Mouse (Mus musculus): Measurements from ENCODE around the gene Hoxc11.

Gene Hoxc11

DNA sequence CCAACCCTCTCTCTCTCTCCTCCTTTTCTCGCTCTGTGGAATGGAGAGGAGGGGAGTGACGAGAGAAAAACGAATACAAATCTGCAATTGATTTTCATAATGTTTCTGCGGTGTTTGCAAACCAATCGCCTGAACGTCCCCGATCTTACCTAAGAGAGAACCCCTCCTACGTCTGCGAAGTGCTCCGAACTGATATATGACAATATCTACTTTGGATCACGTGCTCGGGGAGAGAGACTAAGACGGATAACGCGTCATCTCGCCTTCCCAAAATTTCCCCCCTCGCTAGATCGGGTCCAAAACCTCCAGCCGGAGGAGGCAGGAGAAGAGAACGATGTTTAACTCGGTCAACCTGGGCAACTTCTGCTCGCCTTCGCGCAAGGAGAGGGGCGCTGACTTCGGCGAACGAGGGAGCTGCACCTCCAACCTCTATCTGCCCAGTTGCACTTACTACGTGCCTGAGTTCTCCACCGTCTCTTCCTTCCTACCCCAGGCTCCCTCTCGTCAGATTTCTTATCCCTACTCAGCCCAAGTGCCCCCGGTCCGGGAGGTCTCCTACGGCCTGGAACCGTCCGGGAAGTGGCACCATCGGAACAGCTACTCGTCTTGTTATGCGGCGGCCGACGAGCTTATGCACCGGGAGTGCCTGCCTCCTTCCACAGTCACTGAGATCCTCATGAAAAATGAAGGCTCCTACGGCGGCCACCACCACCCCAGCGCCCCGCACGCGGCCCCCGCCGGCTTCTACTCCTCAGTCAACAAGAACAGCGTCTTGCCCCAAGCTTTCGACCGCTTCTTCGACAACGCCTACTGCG, at the start of gene Hoxc11:
Gene Hoxc11 (plus strand): TSS at position 236 of the 815 bp plus-strand sequence.
- DNase-seq (ENCODE audit: low spot score in 2 of 2): no peak

DNA sequence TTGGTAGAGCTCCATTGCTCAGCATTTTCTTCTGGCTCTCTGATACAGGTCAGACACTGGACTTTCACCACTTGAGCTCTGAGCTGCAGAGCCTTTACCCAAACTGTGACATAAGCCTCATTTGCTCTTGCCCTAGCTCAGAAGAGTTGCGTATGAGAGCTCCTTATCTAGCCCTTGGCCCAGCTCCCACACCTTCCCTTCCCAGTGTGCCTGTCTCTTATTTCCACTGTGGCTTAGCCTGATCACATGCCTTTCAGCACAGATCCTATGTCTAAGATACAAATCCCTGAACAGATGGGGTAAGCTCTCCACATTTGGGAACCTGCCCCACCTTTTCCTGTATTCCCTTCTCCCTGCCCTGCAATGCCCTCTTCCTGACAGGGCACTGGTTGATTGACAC, 49.3 kb upstream of the Hoxc11 start:
- DNase-seq (ENCODE audit: low spot score in 2 of 2): no peak

DNA sequence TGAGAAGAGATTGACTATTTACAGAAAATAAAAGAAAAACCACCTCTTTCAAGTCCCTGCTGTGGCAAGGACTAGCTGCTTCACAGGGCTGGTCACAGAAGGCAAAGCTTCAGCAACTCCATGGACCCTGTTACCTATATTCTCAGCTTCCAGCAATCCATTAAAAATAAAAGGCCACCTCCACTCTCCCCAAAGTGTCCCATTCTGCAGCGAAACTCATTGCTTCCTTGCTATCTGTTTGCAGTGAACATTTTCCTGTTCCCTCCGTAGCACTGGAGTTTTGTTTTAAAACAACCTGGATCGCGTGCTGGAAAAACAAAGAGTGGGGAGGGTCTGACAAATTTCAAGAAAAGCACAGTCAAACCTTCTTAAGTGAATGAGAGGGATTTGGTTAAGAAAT, 44.7 kb upstream of the Hoxc11 start:
- no peak for DNase-seq (ENCODE audit: low spot score in 2 of 2)

DNA sequence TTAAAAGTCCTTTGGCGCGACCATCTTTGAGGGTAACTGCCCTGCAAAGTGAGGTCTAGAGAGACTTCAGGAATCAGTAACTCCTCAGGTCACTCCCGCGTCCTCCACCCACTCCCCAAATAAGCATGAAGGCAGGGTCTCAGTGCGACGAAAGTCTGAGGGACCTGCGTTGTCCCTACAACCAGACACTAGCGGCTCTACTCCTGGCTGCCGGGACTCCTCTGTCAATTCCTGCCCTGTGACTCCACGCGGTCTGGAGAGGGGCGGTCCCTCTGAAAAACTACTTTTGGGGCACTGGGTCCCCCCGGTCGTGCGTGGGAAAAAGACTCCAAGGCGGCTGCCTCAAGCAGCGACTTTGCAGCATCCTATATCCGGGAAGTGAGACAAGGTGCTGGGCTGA, 44.2 kb upstream of the Hoxc11 start:
- DNase-seq (ENCODE audit: low spot score in 2 of 2): no peak

DNA sequence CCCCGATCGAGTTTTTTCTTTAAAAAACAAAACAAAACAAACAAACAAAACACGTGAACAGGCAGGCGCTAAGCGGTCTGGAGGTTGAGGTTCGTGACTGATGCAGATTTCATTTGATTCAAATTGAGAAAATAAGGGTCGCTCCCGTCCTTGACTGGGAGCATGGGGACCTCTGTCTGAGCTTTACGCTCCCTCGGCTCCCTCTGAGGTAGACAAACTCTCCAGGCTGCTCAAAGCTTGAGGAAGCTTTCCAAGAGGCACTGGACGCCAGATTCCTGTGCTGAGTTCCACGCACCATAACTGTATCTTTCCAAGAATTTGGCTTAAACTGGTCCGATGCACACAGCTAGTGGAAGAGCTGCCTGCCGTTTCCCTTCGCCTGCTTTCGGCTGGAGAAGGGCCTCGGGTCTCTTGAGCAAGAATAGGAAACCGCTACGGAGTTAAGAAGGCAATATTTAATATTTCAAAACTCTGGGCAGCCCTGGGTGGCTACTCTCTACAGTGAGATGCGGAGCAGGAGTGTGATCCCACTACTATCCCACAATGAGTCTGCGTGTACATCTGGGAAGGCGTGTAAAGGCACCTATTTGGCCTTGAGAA, 43.6 kb upstream of the Hoxc11 start:
- DNase-seq (ENCODE audit: low spot score in 2 of 2): no peak

DNA sequence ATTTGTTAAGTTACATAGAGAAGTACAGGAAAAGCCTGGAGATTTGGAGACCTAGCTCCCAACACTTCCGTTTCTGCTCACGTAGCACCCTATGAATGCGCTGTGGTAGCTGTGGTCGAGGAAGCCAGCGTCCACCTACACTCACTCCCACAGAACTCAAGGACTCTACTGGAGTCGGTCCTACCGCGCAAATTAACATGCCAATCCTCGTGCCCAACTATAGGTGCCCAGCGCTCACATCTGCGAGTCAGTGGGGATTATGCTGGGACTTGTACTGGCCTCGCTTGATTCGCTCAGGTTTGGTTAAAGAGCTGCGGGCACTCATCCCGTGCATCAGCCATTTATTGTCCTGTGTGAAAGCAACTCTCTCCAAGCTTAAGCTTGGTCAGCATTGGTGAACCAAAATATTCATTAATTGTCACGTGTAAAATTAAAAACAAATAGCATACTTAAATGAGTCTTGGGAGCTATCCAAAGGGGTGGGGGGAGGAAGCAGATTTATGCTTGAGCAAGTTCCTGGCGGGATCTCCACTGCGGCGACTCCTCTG, 41.1 kb upstream of the Hoxc11 start:
- DNase-seq (ENCODE audit: low spot score in 2 of 2): no peak

DNA sequence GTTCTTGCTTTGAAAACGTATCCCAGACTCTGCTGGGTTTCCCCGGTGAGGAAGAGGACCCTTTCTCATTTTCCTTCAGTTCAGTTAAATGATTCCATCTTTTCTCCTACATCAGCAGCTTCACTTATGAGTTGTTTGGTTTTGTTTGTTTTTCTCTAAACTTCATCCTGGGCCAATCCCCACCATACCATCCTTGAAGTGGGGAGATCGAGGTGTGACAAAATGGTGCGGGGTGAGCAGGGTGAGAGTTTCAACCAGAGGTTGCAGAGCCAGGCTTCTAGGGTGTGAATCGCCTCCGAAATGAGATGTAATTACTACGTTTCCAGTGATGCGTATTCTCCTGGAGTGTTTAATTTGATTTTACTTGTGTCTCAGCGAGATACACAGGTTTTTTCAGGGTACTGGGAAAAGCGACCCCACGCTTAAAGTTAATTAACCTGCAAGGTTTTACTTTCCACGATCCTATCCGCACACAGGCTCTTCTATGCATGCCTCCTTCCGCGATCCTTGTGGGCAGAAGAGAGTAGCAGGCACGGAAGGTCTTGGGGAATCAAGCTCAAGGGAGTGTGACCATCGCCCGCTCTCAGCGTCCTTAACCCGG, 36.2 kb upstream of the Hoxc11 start:
- no peak for DNase-seq (ENCODE audit: low spot score in 2 of 2)

DNA sequence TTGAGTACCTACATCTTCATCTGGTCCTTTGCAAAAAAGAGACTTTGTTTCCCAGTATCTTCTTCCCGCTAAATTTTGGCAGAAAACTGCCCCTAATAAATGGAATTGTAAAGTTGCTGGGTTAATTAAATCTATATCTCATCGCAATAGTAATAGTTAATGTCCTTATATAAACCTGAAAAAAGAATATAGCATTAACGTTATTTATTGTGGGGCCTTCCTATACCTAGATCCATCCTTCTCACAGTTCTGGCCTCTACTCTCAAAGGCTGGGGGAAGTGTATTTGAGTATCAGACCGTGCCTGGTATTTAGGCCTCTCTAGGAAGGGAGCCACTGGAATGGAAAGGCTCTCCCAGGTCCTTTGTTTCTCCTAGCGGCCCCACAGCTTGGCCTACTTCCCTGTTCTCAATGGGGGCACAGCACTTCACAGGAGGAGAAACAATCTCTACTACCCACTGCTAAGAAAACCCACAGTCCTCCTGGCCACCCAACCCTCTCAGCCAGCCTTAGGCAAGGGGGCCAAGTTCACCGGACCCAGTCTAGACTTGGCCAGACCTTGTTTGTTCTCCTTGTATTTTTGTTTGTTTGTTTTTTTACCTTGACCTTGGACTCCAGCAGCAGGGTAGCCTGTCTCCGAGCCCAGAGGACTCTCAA, 35.5 kb upstream of the Hoxc11 start:
- DNase-seq (ENCODE audit: low spot score in 2 of 2): no peak

DNA sequence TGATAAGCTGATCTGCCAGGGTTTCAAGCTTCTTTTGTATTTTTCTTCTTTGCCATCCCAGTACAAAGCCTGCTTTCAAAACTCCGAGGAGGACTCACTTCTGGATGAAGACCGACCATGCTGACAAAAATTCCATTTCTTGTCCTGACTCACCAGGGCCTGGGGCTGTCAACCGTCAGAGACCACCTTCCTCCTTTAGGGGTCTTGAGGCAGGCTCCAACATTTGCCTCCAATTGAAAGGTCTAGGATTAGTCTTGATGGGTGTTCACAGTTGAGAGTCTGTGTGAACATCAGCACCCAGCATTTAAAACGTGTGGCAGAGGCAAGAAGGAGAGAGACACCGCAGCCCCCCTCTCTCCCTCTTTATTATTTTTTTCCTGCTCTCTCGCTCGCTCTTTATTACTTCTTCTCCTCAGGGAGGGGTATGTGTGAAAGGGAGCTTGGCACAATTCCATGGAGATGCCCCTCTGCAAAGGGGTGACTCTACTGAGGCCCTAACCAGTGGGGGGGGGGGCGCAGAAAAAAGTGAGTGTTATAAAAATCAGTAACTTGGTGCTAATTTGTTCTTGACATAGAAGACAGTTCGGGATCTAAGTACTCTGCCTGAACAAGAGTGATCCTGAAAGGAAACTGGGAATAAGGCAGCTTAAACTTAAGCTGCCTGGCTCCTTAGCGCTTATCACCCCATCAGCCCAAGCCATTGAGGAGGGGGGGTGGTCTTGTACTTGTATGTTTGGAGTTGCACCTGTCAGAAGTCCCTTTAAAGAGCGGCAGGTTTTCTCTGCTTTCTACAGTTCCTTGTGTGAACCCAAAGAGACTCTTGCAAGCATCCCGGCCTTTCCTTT, 34.7 kb upstream of the Hoxc11 start:
- no peak for DNase-seq (ENCODE audit: low spot score in 2 of 2)

DNA sequence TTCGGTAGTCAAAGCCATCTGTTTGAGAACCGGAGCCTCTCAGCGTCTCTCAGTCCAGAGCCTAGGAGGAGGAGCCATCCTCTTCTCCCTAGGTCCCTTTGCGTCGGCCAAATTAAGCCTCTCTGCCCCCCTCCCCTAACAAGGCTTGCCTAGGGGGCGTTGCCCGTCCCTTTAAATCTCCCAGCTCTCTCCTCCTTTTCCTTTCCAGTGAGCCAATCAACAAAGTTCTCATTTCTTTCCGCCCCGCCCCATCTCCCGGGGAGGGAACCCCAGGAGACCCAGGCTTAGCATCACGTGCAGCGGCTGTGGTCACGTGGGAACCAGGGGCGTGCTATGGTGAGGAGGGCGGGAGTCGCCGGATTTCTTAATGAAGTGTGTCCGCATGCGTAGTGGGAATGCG, 33.6 kb upstream of the Hoxc11 start:
- no peak for DNase-seq (ENCODE audit: low spot score in 2 of 2)

DNA sequence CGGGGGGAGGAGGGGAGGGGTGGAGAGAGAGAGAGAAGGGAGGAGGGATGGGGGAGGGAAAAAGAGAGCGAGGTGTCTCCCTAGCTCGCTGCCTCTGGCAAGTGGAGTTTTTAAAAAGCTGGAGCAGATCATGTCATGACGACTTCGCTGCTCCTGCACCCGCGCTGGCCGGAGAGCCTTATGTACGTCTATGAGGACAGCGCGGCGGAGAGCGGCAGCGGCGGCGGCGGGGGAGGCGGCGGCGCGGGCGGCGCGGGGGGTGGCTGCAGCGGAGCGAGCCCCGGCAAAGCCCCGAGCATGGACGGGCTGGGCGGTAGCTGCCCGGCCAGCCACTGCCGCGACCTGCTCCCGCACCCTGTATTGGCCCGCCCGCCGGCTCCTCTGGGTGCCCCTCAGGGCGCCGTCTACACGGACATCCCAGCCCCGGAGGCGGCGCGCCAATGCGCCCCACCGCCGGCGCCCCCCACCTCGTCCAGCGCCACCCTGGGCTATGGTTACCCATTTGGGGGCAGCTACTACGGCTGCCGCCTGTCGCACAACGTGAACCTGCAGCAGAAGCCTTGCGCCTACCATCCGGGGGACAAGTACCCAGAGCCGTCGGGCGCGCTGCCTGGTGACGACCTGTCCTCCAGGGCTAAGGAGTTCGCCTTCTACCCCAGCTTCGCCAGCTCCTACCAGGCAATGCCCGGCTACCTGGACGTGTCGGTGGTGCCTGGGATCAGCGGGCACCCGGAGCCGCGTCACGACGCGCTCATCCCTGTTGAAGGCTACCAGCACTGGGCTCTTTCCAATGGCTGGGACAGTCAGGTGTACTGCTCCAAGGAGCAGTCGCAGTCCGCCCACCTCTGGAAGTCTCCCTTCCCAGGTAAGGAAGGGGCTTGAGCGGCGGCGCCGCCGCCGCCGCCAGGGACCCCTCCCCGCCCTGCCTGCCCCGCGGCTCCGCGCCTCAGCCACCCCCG, 32.9 kb upstream of the Hoxc11 start, which contains the start of gene Hoxc13:
Gene Hoxc13 (plus strand): TSS at position 51 of the 959 bp plus-strand sequence.
- no peak for DNase-seq (ENCODE audit: low spot score in 2 of 2)

DNA sequence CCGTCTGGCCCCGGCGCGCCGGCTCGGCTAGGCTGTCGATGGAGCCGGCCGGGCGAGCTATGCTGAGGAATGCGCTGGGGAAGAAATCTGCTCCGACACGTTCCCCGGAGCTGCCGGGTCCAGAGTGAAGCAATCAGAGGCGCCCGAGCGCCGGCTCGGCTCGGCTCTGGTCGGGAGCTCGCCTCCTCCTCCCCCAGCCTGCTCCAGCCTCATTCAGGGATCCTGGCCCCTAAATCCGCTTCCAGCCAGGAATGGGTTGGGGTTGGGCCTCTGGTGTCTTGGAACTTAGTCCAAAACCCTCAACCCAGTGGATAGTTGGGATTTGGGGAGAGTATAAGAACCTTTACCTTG, 32.2 kb upstream of the Hoxc11 start:
- DNase-seq (ENCODE audit: low spot score in 2 of 2): no peak

DNA sequence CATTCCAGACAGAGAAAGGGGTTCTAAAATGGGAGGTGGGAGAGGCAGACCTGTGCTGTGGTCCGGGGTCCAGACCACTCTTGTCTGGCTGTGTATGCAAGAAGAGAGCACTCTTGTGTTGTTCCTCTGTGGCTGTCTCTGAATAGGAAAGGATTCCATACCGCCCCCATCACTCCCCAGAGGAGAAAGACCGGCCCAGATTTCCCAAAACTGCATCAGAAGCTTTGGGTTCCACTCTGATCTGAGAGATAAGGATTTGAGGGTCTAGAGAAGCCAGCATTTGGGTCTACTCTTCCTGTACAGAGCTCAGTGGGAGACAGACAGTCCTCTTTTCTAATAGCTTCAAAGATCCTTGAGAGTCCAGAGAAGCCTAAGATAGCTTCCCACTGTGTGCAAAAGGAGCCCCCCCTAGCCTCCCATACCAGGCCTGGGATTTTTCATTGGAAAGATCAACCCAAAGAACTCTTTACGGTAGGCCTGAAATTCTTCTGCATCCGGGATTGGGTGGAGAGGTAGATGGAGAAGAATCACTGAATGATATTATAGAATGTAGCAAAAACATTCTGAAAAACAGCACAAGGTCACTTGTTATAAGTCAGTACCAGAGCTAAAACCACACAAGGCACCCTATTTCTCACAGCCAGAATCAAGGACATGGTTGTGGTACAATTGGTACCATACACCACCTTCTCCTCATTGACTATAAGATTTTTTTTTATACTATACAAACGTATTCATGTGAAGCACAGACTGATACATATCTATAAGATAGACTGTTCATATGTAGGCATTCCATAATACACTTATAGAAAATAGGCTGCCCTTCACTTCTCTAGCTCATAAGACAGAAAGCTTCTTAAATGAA, 31.4 kb upstream of the Hoxc11 start:
- no peak for DNase-seq (ENCODE audit: low spot score in 2 of 2)

DNA sequence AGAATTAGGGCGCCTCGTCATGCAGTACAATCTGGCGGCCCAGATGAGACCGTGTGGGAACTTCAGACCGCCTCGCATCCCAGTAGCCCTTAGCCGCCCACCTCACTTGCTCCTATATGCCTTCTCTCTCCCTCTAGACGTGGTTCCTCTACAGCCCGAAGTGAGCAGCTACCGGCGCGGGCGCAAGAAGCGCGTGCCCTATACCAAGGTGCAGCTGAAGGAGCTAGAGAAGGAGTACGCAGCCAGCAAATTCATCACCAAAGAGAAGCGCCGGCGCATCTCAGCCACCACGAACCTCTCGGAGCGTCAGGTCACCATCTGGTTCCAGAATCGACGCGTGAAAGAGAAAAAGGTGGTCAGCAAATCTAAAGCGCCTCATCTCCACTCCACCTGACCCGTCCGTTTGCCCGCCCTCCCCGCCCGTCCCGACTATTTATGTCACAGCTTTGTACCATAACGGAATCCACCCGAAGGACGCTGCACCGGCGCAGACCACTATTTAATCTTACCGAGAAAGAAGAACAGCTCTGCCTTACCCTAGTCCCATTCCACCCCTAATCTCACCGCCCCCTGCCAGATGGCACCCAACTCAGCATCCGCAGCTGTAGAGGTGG, 27.1 kb upstream of the Hoxc11 start:
- no peak for DNase-seq (ENCODE audit: low spot score in 2 of 2)

DNA sequence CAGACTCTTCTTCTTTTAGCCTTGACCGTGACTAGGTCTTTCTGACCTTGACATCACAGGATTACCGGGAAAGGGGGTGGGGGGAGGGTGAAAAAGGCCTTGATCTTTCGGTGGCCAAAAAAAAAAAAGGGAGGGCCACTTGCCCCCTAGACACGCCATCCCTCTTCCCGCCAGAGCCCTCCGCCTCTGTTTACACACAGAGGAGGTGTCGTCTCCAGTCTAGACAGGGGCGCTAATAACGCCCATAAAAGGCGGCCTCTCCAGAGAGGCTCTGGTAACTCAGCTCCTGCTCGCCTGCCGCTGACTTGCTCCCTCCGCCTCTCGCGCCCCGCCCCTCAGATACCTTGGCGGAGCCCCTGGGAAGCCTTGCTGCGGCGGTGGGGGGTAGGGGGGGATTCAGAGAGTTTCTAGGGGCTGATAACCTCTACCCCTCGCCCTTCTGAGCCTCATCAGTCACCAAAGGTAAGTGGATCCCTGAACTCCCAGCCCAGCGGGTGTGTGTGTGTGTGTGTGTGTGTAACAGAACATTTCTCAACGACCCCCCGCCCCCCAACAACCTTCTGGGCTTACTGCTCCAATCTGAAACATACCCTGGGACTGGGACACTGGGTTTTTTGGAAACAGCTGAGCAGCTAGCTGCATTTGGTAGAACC, 22.4 kb upstream of the Hoxc11 start:
- DNase-seq (ENCODE audit: low spot score in 2 of 2): no peak

DNA sequence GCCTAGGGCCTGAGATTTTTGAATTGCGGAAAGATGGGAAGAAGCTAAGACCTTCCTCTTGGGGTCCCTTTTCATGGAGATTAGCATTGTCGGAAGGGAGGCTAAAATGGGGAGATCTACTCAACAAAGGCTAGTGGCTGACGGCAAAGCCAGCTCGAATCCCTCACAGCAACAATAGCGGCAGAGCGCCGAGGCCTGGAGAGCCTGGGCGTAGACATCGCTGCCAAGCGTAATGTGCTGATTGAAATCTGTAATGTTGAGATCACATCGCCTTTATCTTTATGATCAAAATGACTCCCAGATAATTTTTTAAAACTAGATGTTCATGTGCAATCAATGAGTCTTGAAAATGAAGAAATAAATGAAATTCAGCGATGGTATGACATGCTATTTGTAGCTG, 19.8 kb upstream of the Hoxc11 start:
- no peak for DNase-seq (ENCODE audit: low spot score in 2 of 2)

DNA sequence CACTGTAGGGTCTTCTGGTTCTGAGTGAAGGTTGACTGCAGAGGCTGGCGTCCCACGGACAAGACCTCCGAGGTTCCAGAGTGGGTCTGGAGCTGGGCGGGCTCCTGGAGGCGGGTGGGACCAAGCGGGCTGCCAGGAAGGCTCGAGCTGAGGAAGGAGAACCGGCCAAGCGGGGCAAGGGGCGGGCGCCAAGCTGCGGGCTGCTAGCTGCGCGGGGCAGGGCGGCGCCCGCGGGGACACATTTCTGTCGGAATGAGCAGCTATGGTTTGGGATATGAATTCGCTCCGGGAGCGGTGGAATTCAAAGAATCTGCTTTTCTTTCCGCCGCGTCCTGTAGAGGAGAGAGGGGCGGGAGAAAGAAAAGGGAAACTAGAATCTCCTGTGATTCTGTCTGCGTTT, 19.3 kb upstream of the Hoxc11 start:
- DNase-seq (ENCODE audit: low spot score in 2 of 2): no peak

DNA sequence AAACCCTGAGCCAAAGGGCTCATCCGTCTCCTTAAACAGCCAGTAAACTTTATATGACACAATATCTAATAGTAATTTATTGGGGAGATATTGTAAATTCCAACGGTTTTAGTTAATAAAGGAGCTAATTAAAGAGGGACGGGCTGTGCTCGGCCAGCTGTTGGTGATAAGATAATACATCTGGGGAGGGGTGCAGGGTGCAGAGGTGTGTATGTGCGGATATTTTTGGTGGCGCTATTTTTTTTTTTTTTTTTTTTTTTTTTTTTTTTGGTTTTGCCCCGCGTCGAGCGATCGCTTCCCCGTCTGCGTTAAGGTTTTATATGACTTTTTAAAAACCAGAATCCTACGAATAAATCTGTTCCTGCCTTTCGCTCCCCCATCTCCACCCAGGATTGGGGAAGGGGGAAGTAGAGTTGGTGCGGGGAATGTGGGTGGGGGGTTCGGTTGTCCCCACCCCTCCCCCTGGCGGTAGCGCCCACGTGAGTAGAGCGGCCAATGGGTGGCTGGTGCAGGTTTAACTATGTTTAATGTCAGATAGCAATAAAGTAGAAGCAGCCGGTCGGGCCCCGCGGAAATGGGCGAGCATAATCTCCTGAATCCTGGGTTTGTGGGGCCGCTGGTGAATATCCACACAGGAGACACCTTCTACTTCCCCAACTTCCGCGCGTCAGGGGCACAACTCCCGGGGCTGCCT, 17.8 kb upstream of the Hoxc11 start, which contains the start of gene Hoxc12:
Gene Hoxc12 (plus strand): TSS at position 479 of the 694 bp plus-strand sequence.
- DNase-seq (ENCODE audit: low spot score in 2 of 2): no peak

All from frontal cortex, postnatal 36 days (tissue).